Mouse (Mus musculus) layer of hippocampus, adult 2 months (tissue): ENCODE data around the gene Smim7. TPM values are rescaled to one million over a fixed set of nuclear protein-coding genes. Genes with fewer than 3 reads are reported as not detected.

Experiments used
- DNase-seq, 2 experiments: peaks; one replicate each; pipeline ENCODE4 v3.0.0; 2022; ENCODE audit warnings: low spot score in 2 of 2
- H3K27ac ChIP-seq: fragments of 200-600 bp; 2 replicates; pipeline ENCODE4 v1.8.1; 2022
- H3K4me3 ChIP-seq: fragments of 200-600 bp; 2 replicates; pipeline ENCODE4 v1.8.1; 2022; ENCODE audit warnings: mild to moderate bottlenecking
- CTCF ChIP-seq: fragments of 200-600 bp; conservative IDR thresholded peaks from 2 replicates; pipeline ENCODE4 v1.8.1; 2022; ENCODE audit warnings: antibody characterized with exemption, mild to moderate bottlenecking, moderate library complexity
- long read RNA-seq, 2 experiments: library from polyadenylated mRNA; stranded (forward); transcript quantifications; one replicate each; pipeline ENCODE4 v2.0.0; 2021; ENCODE audit warnings: borderline mapping rate in 2 of 2
- total RNA-seq, 2 experiments: library from RNA; stranded (reverse); gene quantifications; 2 replicates each; pipeline ENCODE4 v1.2.3; 2021

Smim7 gene
- 100 to 1,000 TPM; 103 to 104 TPM for total RNA-seq
- long read RNA-seq, experiment 1, transcript Smim7-203 (5 exons, 2,892 nt), result major isoform, 75 of 93 reads
- long read RNA-seq, experiment 1, transcript Smim7-201 (4 exons, 642 nt), result minor isoform, 11 of 93 reads
- long read RNA-seq, experiment 1, partial matches to known transcripts, result 1 of 93 reads
- long read RNA-seq, experiment 1, other reads (novel, unspliced or antisense), result 6 of 93 reads
- long read RNA-seq, experiment 2, transcript Smim7-203 (5 exons, 2,892 nt), result major isoform, 122 of 139 reads
- long read RNA-seq, experiment 2, transcript Smim7-201 (4 exons, 642 nt), result minor isoform, 8 of 139 reads
- long read RNA-seq, experiment 2, partial matches to known transcripts, result 5 of 139 reads
- long read RNA-seq, experiment 2, other reads (novel, unspliced or antisense), result 4 of 139 reads

- peak; percentile 97 for DNase-seq
- TF ChIP-seq CTCF, result no peak
Measured at GRCm38 (mm10) chr8:72570633-72571610, at the start of gene Smim7. TSS of gene Smim7 (minus strand) at chr8:72571088.

GRCm38 (mm10) chr8:72590198-72590597 lies 19.3 kb upstream of the Smim7 start:
- no peak for DNase-seq
- Histone ChIP-seq H3K4me3 (no peak overlapping the region), H3K27ac (peak overlapping the region; percentile 89; the same call in 1 of the 2 replicates)
- peak; percentile 69 for TF ChIP-seq CTCF

More at GRCm38 (mm10) chr8:72570633-72571610, at the start of gene Smim7:
- peak within 1 kb of the TSS; percentile 96 for H3K27ac ChIP-seq
- peak within 1 kb of the TSS; percentile 90 for H3K4me3 ChIP-seq

- Histone ChIP-seq H3K27ac (peak overlapping the region; percentile 89), H3K4me3 (no peak overlapping the region)
- DNase-seq, result peak; percentile 66 to 83
- TF ChIP-seq CTCF, result no peak
Measured at GRCm38 (mm10) chr8:72589286-72589685, 18.4 kb upstream of the Smim7 start.

GRCm38 (mm10) chr8:72588865-72589264 lies 18.0 kb upstream of the Smim7 start:
- DNase-seq, result no peak
- H3K27ac ChIP-seq, result peak overlapping the region; percentile 89
- no peak overlapping the region for H3K4me3 ChIP-seq
- no peak for TF ChIP-seq CTCF

GRCm38 (mm10) chr8:72587806-72588205 lies 16.9 kb upstream of the Smim7 start:
- no peak for DNase-seq
- H3K27ac ChIP-seq, result peak overlapping the region; percentile 89

GRCm38 (mm10) chr8:72584390-72584789 lies 13.5 kb upstream of the Smim7 start:
- Histone ChIP-seq H3K27ac (0 out of 2 replicates have a peak overlapping the region, but pooled peaks have one; percentile 14), H3K4me3 (no peak overlapping the region)
- DNase-seq, result no peak
- TF ChIP-seq CTCF, result no peak

More at GRCm38 (mm10) chr8:72587806-72588205, 16.9 kb upstream of the Smim7 start:
- no peak overlapping the region for H3K4me3 ChIP-seq
- TF ChIP-seq CTCF, result no peak

- H3K4me3 ChIP-seq, result no peak overlapping the region
- H3K27ac ChIP-seq, result peak overlapping the region; percentile 56; the same call in 1 of the 2 replicates
- DNase-seq, result no peak
- no peak for TF ChIP-seq CTCF
Measured at GRCm38 (mm10) chr8:72583056-72583771, 12.3 kb upstream of the Smim7 start.

GRCm38 (mm10) chr8:72579374-72579773 lies 8.5 kb upstream of the Smim7 start:
- no peak overlapping the region for H3K4me3 ChIP-seq
- H3K27ac ChIP-seq, result peak overlapping the region; percentile 21; the same call in 1 of the 2 replicates
- no peak for DNase-seq
- TF ChIP-seq CTCF, result no peak

- no peak for TF ChIP-seq CTCF
- Histone ChIP-seq H3K27ac (0 out of 2 replicates have a peak overlapping the region, but pooled peaks have one; percentile 14), H3K4me3 (no peak overlapping the region)
- DNase-seq, result no peak
Measured at GRCm38 (mm10) chr8:72577941-72578340, 7.1 kb upstream of the Smim7 start.

GRCm38 (mm10) chr8:72577266-72577665 lies 6.4 kb upstream of the Smim7 start:
- no peak for DNase-seq
- Histone ChIP-seq H3K4me3 (no peak overlapping the region), H3K27ac (0 out of 2 replicates have a peak overlapping the region, but pooled peaks have one; percentile 14)
- TF ChIP-seq CTCF, result peak; percentile 34

GRCm38 (mm10) chr8:72575915-72576314 lies 5.0 kb upstream of the Smim7 start:
- TF ChIP-seq CTCF, result no peak
- H3K4me3 ChIP-seq, result no peak overlapping the region
- no peak overlapping the region for H3K27ac ChIP-seq
- no peak for DNase-seq

- Histone ChIP-seq H3K27ac (peak overlapping the region; percentile 96), H3K4me3 (peak overlapping the region; percentile 90)
- no peak for DNase-seq
- no peak for TF ChIP-seq CTCF
Measured at GRCm38 (mm10) chr8:72573450-72573849, 2.6 kb upstream of the Smim7 start.
